Comparison of ENCODE assay signal across 22 mouse cellular contexts in genomic region chrX:164408301-164408927, GRCm38 (mm10). TPM values are rescaled to one million over a fixed set of nuclear protein-coding genes. Genes with fewer than 3 reads are reported as not detected.
"Had no signal": no experiment of that assay in that cellular context is flagged by ENCODE, and none has a peak within 500 bp of the region (broad histone marks: within the 10 kb centered on the region; RNA-seq: fewer than 3 reads in every experiment).

No protein-coding gene starts in this region.

- H3K4me1 ChIP-seq: liver, embryonic 12.5 days; midbrain, embryonic 10.5 days; midbrain, embryonic 12.5 days; neural tube, embryonic 13.5 days; neural tube, embryonic 15.5 days had no signal

- H3K36me3 ChIP-seq: liver, embryonic 12.5 days; midbrain, embryonic 10.5 days; midbrain, embryonic 12.5 days; neural tube, embryonic 13.5 days; neural tube, embryonic 15.5 days had no signal

- H3K4me3 ChIP-seq: liver, embryonic 12.5 days; midbrain, embryonic 10.5 days; midbrain, embryonic 12.5 days; myocyte; neural tube, embryonic 13.5 days; neural tube, embryonic 15.5 days had no signal

- DNase-seq: lung, adult 2 months; lung, postnatal 4 days; midbrain, embryonic 14.5 days; retina, postnatal 1 day; right cerebral cortex, adult 18-20 months; right cerebral cortex, postnatal 25 days; right cerebral cortex, postnatal 4 days; spleen, adult 18-20 months; thymus, adult 18-20 months; thymus, postnatal 14 days; thymus, postnatal 36 days had no signal

- ATAC-seq: liver, embryonic 12.5 days; midbrain, embryonic 16.5 days had no signal

- H3K9me3 ChIP-seq: liver, embryonic 12.5 days; midbrain, embryonic 10.5 days; midbrain, embryonic 12.5 days; neural tube, embryonic 13.5 days; neural tube, embryonic 15.5 days had no signal

- H3K9ac ChIP-seq: liver, embryonic 12.5 days; liver, embryonic 14.5 days; midbrain, embryonic 12.5 days; neural tube, embryonic 13.5 days; neural tube, embryonic 15.5 days had no signal

- H3K27ac ChIP-seq: liver, embryonic 12.5 days; liver, embryonic 14.5 days; midbrain, embryonic 10.5 days; midbrain, embryonic 12.5 days; neural tube, embryonic 13.5 days; neural tube, embryonic 15.5 days had no signal

- H3K4me2 ChIP-seq: liver, embryonic 12.5 days; midbrain, embryonic 12.5 days; neural tube, embryonic 13.5 days; neural tube, embryonic 15.5 days had no signal

RNA-seq across cellular contexts. Expression of gene Asb11, which starts 28.4 kb away (rescaled TPM):
- polyA plus RNA-seq: liver, embryonic 12.5 days; midbrain, embryonic 10.5 days; midbrain, embryonic 12.5 days; midbrain, embryonic 14.5 days; midbrain, embryonic 16.5 days; neural tube, embryonic 11.5 days; neural tube, embryonic 13.5 days; neural tube, embryonic 15.5 days; stomach, embryonic 14.5 days; thymus, postnatal 0 days had no signal
